Mouse (Mus musculus) hindbrain, embryonic 11.5 days (tissue): ENCODE data around the gene Adssl1. TPM values are rescaled to one million over a fixed set of nuclear protein-coding genes. Genes with fewer than 3 reads are reported as not detected.

Source experiments
- ATAC-seq: fragments of 200-750 bp; cut with Nextera tagmentation; 2 replicates; pipeline ENCODE4 v1.8.0; 2017; ENCODE audit warnings: mild to moderate bottlenecking, moderate TSS enrichment, moderate library complexity; ENCODE audit not compliant: low FRiP score
- DNase-seq: peaks from one replicate; pipeline ENCODE4 v3.0.0-alpha.2; 2015; ENCODE audit warnings: low spot score
- H3K27ac ChIP-seq: fragments of 300-500 bp; sonication (generic); 2 replicates; pipeline ENCODE4 v1.5.1; 2014; ENCODE audit warnings: mild to moderate bottlenecking, low read depth, low read length
- H3K27me3 ChIP-seq: fragments of 300-500 bp; sonication (generic); 2 replicates; pipeline ENCODE4 v1.6.1; 2014; ENCODE audit warnings: mild to moderate bottlenecking, low read length, moderate library complexity, mixed read lengths; ENCODE audit not compliant: control insufficient read depth, insufficient read depth
- H3K36me3 ChIP-seq: fragments of 300-500 bp; sonication (generic); 2 replicates; pipeline ENCODE4 v1.6.1; 2014; ENCODE audit warnings: mild to moderate bottlenecking, low read length, moderate library complexity, mixed read lengths; ENCODE audit not compliant: control insufficient read depth, insufficient read depth
- H3K4me1 ChIP-seq: fragments of 300-500 bp; sonication (generic); replicated peaks from 2 replicates; pipeline ENCODE4 v1.6.1; 2014; ENCODE audit warnings: low read length, mixed read lengths; ENCODE audit not compliant: control insufficient read depth, insufficient read depth
- H3K4me2 ChIP-seq: fragments of 300-500 bp; sonication (generic); replicated peaks from 2 replicates; pipeline ENCODE4 v1.6.1; 2014; ENCODE audit warnings: mild to moderate bottlenecking, low read depth, low read length
- H3K4me3 ChIP-seq: fragments of 300-500 bp; sonication (generic); 2 replicates; pipeline ENCODE4 v1.5.1; 2014; ENCODE audit warnings: low read depth, low read length
- H3K9ac ChIP-seq: fragments of 300-500 bp; sonication (generic); 2 replicates; pipeline ENCODE4 v1.6.1; 2014; ENCODE audit warnings: low read depth, low read length
- H3K9me3 ChIP-seq: fragments of 300-500 bp; sonication (generic); 2 replicates; pipeline ENCODE4 v1.6.1; 2016; ENCODE audit warnings: low read length; ENCODE audit not compliant: control insufficient read depth
- WGBS: fragments of 180-500 bp; shearing (Covaris S2); extraction: QIAGEN DNeasy Blood & Tissue Kit; methylation state at CpG from one replicate; pipeline ENCODE4 v1.1.7; 2014; 5-methylcytosine and 5-hydroxymethylcytosine counted together
- polyA plus RNA-seq: library from polyadenylated mRNA; unstranded; fragments of >200 nt; fragmentation: Nextera tagmentation; extraction: Ambion mirVana; gene quantifications from 2 replicates; pipeline ENCODE4 v1.2.1, GENCODE M21; 2014

Gene Adssl1
- 2.1 and 2.6 TPM in 2 replicates for polyA plus RNA-seq

DNA sequence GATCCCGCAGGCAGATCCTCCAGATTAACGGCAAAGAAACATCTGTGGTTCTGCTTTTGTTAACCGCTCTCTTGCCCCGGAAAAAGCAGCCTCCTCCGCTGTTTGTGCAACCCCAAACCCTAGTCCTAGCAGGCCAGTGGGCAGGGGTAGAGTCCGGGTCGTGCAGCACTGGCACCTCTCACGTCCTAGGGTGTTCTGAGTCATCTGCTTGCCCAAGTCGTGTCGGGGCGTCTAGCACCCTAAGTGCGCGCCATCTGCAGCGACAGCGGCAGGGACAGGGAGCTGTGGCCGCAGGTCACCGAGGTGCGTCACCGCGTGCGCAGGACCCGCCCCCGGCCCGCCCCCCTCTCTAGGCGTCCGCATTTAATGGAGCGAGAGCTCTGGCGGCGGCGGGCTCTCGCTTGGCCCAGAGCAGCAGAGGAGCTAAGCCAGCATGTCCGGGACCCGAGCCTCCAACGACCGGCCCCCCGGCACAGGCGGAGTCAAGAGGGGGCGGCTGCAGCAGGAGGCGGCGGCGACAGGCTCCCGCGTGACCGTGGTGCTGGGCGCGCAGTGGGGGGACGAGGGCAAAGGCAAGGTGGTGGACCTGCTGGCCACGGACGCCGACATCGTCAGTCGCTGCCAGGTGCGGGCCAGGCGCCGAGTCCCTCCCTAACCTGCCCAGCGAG is at the start of gene Adssl1:
TSS of gene Adssl1 (plus strand) at position 360 of the 668 bp plus-strand sequence.
- peak within 1 kb of the TSS; percentile 77 for H3K4me2 ChIP-seq
- H3K27me3 ChIP-seq, result peaks cover 26% of the 10 kb centered on the region
- no peak within 1 kb of the TSS for H3K27ac ChIP-seq
- DNase-seq (peak; percentile 69), ATAC-seq (peak; percentile 55)
- H3K9me3 ChIP-seq, result no peaks in the 10 kb centered on the region
- H3K9ac ChIP-seq, result peak within 1 kb of the TSS; percentile 69
- H3K4me3 ChIP-seq, result peak within 1 kb of the TSS; percentile 39
- no peaks in the 10 kb centered on the region for H3K36me3 ChIP-seq
- under 1% methylated on average over 56 of the region's 56 CpGs for WGBS
- H3K4me1 ChIP-seq, result peaks cover 6% of the 10 kb centered on the region; the same call in 1 of the 2 replicates

DNA sequence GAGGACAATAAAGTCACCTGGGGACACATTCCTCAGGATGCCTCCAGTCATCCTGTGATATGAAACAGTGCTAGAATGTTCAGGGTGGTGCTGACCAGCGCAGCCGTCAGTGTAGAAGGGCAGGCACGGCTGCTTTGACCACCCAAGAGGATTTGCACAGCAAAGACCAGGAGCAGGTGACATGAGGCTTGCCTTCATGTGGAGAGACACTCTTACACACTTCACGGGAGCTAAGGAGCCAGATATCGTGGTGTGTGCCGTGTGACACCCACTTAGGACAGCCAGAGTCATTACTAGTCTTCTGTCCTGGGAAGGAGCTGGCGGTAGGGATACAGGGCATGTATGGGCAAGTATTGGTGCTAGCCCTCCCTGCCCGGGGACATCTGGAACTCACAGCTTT is 49.7 kb upstream of the Adssl1 start:
- no peaks in the 10 kb centered on the region for H3K9me3 ChIP-seq
- WGBS, result 94% methylated on average over 8 of the region's 8 CpGs
- ATAC-seq, result no peak

DNA sequence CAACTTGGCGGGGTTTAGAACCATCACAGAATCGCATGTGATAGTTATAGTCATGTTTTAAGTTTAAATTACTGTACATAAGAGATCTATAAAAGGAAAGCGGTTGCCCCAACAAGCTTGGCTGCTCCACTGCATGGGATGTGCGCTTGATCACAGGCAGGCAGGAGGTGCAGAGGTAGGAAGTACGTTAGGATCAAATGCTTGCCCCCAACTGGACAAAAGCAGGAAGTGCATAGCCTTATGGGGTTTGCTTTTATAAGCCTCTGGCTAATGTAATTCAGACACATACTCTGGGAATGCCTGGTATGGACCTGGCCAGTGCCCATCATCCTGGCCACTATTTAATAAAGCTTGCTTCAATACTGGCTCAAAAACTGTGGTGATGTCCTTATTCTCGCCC is 48.8 kb upstream of the Adssl1 start:
- no peak overlapping the region for H3K4me2 ChIP-seq
- no peak overlapping the region for H3K9ac ChIP-seq
- H3K36me3 ChIP-seq, result no peaks in the 10 kb centered on the region
- no peaks in the 10 kb centered on the region for H3K27me3 ChIP-seq
- H3K27ac ChIP-seq, result no peak overlapping the region
- ATAC-seq (no peak), DNase-seq (no peak)
- no peaks in the 10 kb centered on the region for H3K9me3 ChIP-seq
- H3K4me3 ChIP-seq, result no peak overlapping the region
- 69% methylated on average over 6 of the region's 6 CpGs for WGBS
- no peaks in the 10 kb centered on the region for H3K4me1 ChIP-seq

More for the DNA sequence above, 49.7 kb upstream of the Adssl1 start:
- Histone ChIP-seq H3K36me3 (no peaks in the 10 kb centered on the region), H3K27me3 (no peaks in the 10 kb centered on the region), H3K4me1 (no peaks in the 10 kb centered on the region), H3K4me2 (no peak overlapping the region), H3K9ac (no peak overlapping the region), H3K4me3 (no peak overlapping the region), H3K27ac (no peak overlapping the region)
- no peak for DNase-seq

DNA sequence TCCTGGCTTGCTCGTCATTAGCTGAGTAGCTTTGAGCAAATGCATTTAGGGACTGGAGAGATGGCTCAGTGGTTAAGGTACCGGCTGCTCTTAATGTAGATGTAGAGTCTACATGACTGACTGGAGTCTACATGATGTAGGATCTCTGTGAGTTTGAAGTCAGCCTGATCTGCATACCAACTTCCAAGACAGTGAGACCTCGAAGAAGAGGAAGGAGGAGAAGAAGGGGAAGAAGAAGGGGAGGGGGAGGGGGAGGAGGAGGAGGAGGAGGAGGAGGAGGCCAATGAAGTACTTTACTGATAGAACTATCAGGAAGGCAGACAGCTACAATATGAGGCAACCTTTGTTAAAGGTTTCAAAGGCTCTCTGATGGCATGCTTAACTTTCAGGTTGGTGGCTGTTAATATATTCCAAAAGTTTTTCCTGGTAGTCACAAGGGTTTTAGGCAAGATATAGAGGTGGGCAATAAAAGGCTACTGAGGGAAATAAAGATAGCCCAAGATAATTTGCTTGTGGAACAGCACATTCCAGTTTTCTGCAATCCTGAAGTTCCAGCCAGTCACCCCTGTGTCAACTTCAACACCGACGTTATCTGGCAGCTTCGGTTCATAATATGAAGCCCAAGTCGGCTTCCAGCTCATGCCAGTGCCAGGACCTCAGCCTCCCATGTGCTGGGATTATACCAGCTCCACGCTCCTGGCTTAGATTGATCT is 44.4 kb upstream of the Adssl1 start:
- Histone ChIP-seq H3K4me2 (no peak overlapping the region), H3K9ac (no peak overlapping the region), H3K27ac (no peak overlapping the region), H3K4me1 (no peaks in the 10 kb centered on the region), H3K9me3 (no peaks in the 10 kb centered on the region), H3K27me3 (no peaks in the 10 kb centered on the region), H3K4me3 (no peak overlapping the region), H3K36me3 (no peaks in the 10 kb centered on the region)
- 88% methylated on average over 8 of the region's 8 CpGs for WGBS
- DNase-seq, result no peak
- no peak for ATAC-seq

DNA sequence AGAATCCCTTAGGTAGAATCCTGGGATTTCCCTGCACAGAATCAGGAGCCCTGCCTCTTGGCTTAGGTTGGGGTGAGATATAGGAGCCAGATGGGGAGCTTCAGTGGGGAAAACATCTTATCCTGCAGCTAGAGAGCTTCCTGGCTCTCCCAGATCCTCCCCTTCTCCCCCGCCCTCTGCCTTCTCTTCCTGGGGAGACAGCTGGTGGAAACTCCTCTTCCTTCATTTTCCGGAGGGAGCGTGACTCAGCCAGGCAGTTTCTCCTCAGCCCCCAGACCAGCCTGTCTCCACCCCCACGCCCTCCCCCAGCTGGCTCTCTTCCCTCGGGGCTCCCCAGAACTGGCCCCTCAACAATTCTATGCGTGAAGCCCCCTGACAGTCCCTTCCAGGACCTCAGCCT is 43.5 kb upstream of the Adssl1 start:
- Histone ChIP-seq H3K9me3 (no peaks in the 10 kb centered on the region), H3K4me2 (no peak overlapping the region), H3K27me3 (no peaks in the 10 kb centered on the region), H3K9ac (no peak overlapping the region), H3K4me3 (no peak overlapping the region), H3K36me3 (no peaks in the 10 kb centered on the region), H3K27ac (no peak overlapping the region), H3K4me1 (no peaks in the 10 kb centered on the region)
- no peak for DNase-seq
- no peak for ATAC-seq
- WGBS, result 14% methylated on average over 6 of the region's 6 CpGs

DNA sequence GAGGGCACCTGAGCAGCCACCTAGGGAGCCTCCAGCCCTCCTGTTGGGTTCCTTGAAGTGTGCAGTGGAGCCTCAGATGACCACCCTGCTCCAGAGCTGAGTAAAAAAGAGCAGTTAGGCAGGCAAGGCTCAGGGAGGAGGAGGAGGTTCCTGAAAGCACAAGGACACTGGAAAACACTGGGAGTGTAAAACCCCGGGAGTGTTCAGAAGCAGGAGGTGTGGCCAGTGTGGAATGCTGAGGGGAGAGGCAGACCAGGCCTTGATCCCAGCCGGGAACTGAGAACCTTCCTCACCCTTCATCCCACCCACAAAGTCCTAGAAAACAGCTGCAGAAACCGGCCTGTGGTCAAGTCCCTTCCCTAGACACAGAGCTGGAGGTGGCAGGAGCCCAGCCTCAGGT is 43.1 kb upstream of the Adssl1 start:
- Histone ChIP-seq H3K36me3 (no peaks in the 10 kb centered on the region), H3K9ac (no peak overlapping the region), H3K4me3 (no peak overlapping the region), H3K9me3 (no peaks in the 10 kb centered on the region), H3K27ac (no peak overlapping the region), H3K4me2 (no peak overlapping the region), H3K4me1 (no peaks in the 10 kb centered on the region), H3K27me3 (no peaks in the 10 kb centered on the region)
- no peak for DNase-seq
- WGBS, result 14% methylated on average over 3 of the region's 3 CpGs
- no peak for ATAC-seq

DNA sequence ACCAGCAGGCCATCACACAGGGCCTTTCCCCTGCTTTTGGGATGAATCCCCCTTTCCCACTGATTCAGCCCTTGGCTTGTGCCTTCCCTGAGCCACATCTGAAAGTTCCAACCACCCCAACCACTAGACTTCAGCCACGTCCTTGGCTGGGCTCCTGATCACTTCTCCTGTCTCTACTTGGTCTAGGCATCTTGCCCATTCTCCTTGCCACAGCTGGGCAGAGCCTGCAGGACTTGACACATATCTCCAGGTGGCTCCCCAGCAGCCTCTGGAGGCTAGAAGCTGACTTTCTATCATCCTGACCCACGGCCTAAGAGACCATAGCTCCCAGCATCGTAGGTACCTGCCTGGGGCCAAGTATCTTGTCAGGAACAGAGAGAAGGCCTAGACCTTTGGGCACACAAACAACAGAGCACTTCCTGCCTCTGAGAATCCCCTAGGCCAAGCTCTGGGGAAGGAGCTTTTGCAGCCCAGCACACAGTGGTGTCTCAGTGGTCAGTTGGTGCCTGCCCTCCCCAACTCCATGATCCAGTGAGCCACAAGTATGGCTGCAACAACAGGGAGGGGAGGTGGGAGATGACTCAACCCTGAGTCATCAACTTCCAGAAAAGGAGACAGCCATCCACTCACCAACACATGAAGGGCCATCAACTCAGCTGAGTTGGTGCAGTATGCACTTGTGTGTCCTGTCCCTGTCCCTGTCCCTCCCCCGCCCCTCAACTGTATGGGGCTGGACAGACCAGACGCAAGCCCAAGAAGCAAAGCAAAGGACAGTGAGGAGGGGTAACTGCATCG is 41.4 kb upstream of the Adssl1 start:
- Histone ChIP-seq H3K27me3 (no peaks in the 10 kb centered on the region), H3K4me2 (no peak overlapping the region), H3K9me3 (no peaks in the 10 kb centered on the region), H3K27ac (no peak overlapping the region), H3K4me3 (no peak overlapping the region), H3K9ac (no peak overlapping the region), H3K4me1 (no peaks in the 10 kb centered on the region), H3K36me3 (no peaks in the 10 kb centered on the region)
- ATAC-seq (no peak), DNase-seq (no peak)
- 76% methylated on average over 6 of the region's 6 CpGs for WGBS

DNA sequence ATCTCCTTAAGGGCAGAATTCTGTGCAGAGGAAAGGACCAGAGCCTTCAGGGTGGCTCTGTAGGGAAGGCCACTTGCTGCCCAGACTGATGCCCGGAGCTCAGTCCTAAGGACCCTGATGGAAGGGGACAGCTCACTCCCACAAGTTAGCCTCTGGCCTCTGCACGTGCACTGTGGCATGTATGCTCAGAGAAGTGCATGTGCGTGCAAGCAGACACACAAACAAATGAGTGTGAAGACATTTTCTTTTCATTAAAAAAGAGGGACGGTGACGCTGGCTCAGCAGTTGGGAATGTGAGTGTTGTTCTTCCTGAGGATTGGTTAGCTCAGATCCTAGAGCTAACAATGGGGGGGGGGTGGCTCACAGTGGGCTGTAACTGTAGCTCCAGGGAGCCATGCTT is 40.4 kb upstream of the Adssl1 start:
- Histone ChIP-seq H3K27ac (no peak overlapping the region), H3K27me3 (no peaks in the 10 kb centered on the region), H3K9me3 (no peaks in the 10 kb centered on the region), H3K4me1 (no peaks in the 10 kb centered on the region), H3K9ac (no peak overlapping the region), H3K4me3 (no peak overlapping the region), H3K36me3 (no peaks in the 10 kb centered on the region), H3K4me2 (no peak overlapping the region)
- ATAC-seq, result no peak
- WGBS, result 46% methylated on average over 5 of the region's 5 CpGs
- DNase-seq, result no peak
